Mouse (Mus musculus) forebrain, embryonic 12.5 days (tissue): ENCODE data around the gene Hist1h2ah. TPM values are rescaled to one million over a fixed set of nuclear protein-coding genes. Genes with fewer than 3 reads are reported as not detected.
A peak's percentile ranks its signal among the peaks of the same experiment; 100 is the strongest.
"Not testable (repeated sequence)": the region's sequence is repeated elsewhere in the genome, so short reads cannot be mapped to it uniquely, and the experiment has no call there.

Experiments
- ATAC-seq: fragments of 200-750 bp; cut with Nextera tagmentation; 2 replicates; pipeline ENCODE4 v1.8.0; 2017; ENCODE audit warnings: moderate TSS enrichment; ENCODE audit not compliant: low FRiP score
- H3K27ac ChIP-seq: fragments of 300-500 bp; sonication (generic); 2 replicates; pipeline ENCODE4 v1.5.1; 2016; ENCODE audit warnings: mild to moderate bottlenecking
- H3K27me3 ChIP-seq: fragments of 300-500 bp; sonication (generic); 2 replicates; pipeline ENCODE4 v1.6.1; 2016; ENCODE audit warnings: mild to moderate bottlenecking
- H3K36me3 ChIP-seq: fragments of 300-500 bp; sonication (generic); replicated peaks from 2 replicates; pipeline ENCODE4 v1.6.1; 2016; ENCODE audit warnings: mild to moderate bottlenecking
- H3K4me1 ChIP-seq: fragments of 300-500 bp; sonication (generic); 2 replicates; pipeline ENCODE4 v1.6.1; 2016
- H3K4me2 ChIP-seq: fragments of 300-500 bp; sonication (generic); 2 replicates; pipeline ENCODE4 v1.6.1; 2016; ENCODE audit warnings: mild to moderate bottlenecking, moderate library complexity
- H3K4me3 ChIP-seq: fragments of 300-500 bp; sonication (generic); replicated peaks from 2 replicates; pipeline ENCODE4 v1.5.1; 2016; ENCODE audit warnings: mild to moderate bottlenecking
- H3K9ac ChIP-seq: fragments of 300-500 bp; sonication (generic); 2 replicates; pipeline ENCODE4 v1.6.1; 2016; ENCODE audit warnings: mild to moderate bottlenecking
- H3K9me3 ChIP-seq: fragments of 300-500 bp; sonication (generic); 2 replicates; pipeline ENCODE4 v1.6.1; 2016
- WGBS: fragments of 180-500 bp; shearing (Covaris S2); methylation state at CpG from one replicate; pipeline ENCODE4 v1.1.7; 2016; 5-methylcytosine and 5-hydroxymethylcytosine counted together
- polyA plus RNA-seq: library from polyadenylated mRNA; unstranded; fragments of >200 nt; fragmentation: Nextera tagmentation; extraction: Ambion mirVana; gene quantifications from 2 replicates; pipeline ENCODE4 v1.2.1, GENCODE M21; 2016

Gene Hist1h2ah
- 7.0 and 22.0 TPM in 2 replicates for polyA plus RNA-seq

GRCm38 (mm10) chr13:22035267-22036148 is at the start of gene Hist1h2ah, which contains the start of gene Hist1h2bk:
Hist1h2ah (minus strand) TSS chr13:22035568.
Hist1h2bk (plus strand) TSS chr13:22035870.
- H3K9ac ChIP-seq = peak within 1 kb of the TSS; percentile 68
- WGBS = under 1% methylated on average over 27 of the region's 69 CpGs
- not testable (repeated sequence) for H3K9me3 ChIP-seq, H3K36me3 ChIP-seq, H3K27me3 ChIP-seq
- H3K4me2 ChIP-seq = peak within 1 kb of the TSS; percentile 67
- H3K4me1 ChIP-seq = peaks cover 29% of the 10 kb centered on the region
- peak within 1 kb of the TSS; percentile 43 for H3K4me3 ChIP-seq
- H3K27ac ChIP-seq = peak within 1 kb of the TSS; percentile 96
- ATAC-seq = peak; percentile 98

DNA sequence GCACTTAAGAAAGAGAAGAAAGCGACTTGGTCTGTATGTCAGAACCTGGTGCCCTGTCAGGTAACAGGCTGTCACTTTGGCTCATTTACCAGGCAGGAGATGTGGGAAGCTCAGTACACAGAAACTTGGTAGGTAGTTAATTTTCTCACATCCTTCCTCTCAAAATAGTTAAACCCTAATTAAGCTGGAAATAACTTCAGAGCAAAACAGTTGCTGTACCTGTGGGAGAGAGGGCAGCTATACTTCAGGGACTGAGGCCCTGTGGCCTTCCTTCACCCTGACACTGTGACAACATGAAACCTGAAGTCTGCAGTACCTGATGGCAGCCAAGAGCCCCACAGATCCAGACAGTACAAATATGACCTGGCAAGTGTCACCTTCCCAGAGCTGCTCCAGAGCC is 48.8 kb upstream of the Hist1h2ah start, which contains the start of gene Vmn1r188:
Vmn1r188 (plus strand) TSS at position 301 of the 400 bp plus-strand sequence.
- H3K4me1 ChIP-seq, H3K9me3 ChIP-seq, ATAC-seq, H3K4me3 ChIP-seq, H3K9ac ChIP-seq, H3K4me2 ChIP-seq, H3K36me3 ChIP-seq, H3K27me3 ChIP-seq, H3K27ac ChIP-seq: not testable (repeated sequence)
- 83% methylated on average over 1 of the region's 1 CpGs for WGBS

- H3K27me3 ChIP-seq = no peaks in the 10 kb centered on the region
- no peaks in the 10 kb centered on the region for H3K36me3 ChIP-seq
- H3K4me1 ChIP-seq = no peaks in the 10 kb centered on the region
- no peak overlapping the region for H3K4me3 ChIP-seq
- H3K4me2 ChIP-seq = no peak overlapping the region
- H3K9me3 ChIP-seq = no peaks in the 10 kb centered on the region
- ATAC-seq = no peak
- no peak overlapping the region for H3K27ac ChIP-seq
- no peak overlapping the region for H3K9ac ChIP-seq
- 71% methylated on average over 1 of the region's 1 CpGs for WGBS
Measured at GRCm38 (mm10) chr13:22063468-22063867, 28.1 kb upstream of the Hist1h2ah start.

DNA sequence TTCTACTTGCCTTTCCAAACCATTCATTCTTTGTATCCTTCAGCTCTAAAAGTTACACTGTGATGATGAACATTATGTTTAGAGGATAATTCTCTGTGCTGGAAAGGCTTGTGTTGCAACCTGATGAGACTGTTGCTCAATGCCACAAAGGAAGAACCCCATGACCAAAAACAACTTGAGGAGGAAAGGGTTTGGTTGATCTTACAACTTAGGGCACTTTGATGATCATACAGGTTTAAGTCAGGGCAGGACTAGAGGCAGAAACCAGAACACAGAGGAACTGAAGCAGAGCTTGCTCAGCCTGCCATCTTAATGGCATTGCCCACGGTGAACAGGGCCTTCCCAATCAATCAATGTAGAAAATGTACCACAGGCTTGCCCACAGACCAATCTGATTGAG is 26.1 kb upstream of the Hist1h2ah start:
- H3K9me3 ChIP-seq = no peaks in the 10 kb centered on the region
- no peak overlapping the region for H3K4me2 ChIP-seq
- ATAC-seq = no peak
- H3K4me3 ChIP-seq = no peak overlapping the region
- H3K4me1 ChIP-seq = no peaks in the 10 kb centered on the region
- H3K9ac ChIP-seq = no peak overlapping the region
- no peak overlapping the region for H3K27ac ChIP-seq
- 93% methylated on average over 1 of the region's 1 CpGs for WGBS
- H3K27me3 ChIP-seq = no peaks in the 10 kb centered on the region
- no peaks in the 10 kb centered on the region for H3K36me3 ChIP-seq

GRCm38 (mm10) chr13:22053754-22054153 is 18.4 kb upstream of the Hist1h2ah start:
- no peak overlapping the region for H3K9ac ChIP-seq
- no peak overlapping the region for H3K4me3 ChIP-seq
- no peaks in the 10 kb centered on the region for H3K27me3 ChIP-seq
- ATAC-seq = no peak
- no peak overlapping the region for H3K4me2 ChIP-seq
- WGBS = 95% methylated on average over 1 of the region's 1 CpGs
- peaks cover 3% of the 10 kb centered on the region; the same call in 1 of the 2 replicates for H3K4me1 ChIP-seq
- H3K9me3 ChIP-seq = no peaks in the 10 kb centered on the region
- no peak overlapping the region for H3K27ac ChIP-seq
- H3K36me3 ChIP-seq = no peaks in the 10 kb centered on the region

DNA sequence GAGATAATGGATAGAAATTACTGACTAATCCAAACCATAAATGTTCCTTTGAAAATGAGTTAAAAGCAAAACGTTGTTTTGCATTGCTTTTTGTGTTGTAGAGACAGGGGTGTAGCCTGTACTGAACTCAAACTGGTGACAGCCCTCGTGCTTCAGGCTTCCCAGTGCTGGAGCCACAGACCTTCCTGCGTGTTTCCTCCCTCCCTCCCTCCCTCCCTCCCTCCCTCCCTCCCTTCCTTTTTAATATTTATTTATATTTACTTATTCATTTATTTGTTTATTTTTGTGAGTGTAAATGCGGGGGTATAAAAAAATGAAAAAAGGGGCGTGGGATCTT is 16.1 kb upstream of the Hist1h2ah start:
- H3K4me2 ChIP-seq = peak overlapping the region; percentile 58
- H3K27me3 ChIP-seq = no peaks in the 10 kb centered on the region
- no peaks in the 10 kb centered on the region for H3K9me3 ChIP-seq
- H3K4me3 ChIP-seq = peak overlapping the region; percentile 48
- H3K4me1 ChIP-seq = peaks cover 3% of the 10 kb centered on the region; the same call in 1 of the 2 replicates
- peak overlapping the region; percentile 83; the same call in 1 of the 2 replicates for H3K27ac ChIP-seq
- 13% methylated on average over 5 of the region's 5 CpGs for WGBS
- peak overlapping the region; percentile 63; the same call in 1 of the 2 replicates for H3K9ac ChIP-seq
- no peak for ATAC-seq
- no peaks in the 10 kb centered on the region for H3K36me3 ChIP-seq

GRCm38 (mm10) chr13:22050591-22051522 is 15.5 kb upstream of the Hist1h2ah start:
- WGBS = under 1% methylated on average over 52 of the region's 52 CpGs
- peaks cover 3% of the 10 kb centered on the region; the same call in 1 of the 2 replicates for H3K4me1 ChIP-seq
- peak overlapping the region; percentile 63 for H3K9ac ChIP-seq
- ATAC-seq = peak; percentile 95
- peak overlapping the region; percentile 58 for H3K4me2 ChIP-seq
- H3K9me3 ChIP-seq = no peaks in the 10 kb centered on the region
- H3K4me3 ChIP-seq = peak overlapping the region; percentile 48
- no peaks in the 10 kb centered on the region for H3K27me3 ChIP-seq
- H3K27ac ChIP-seq = peak overlapping the region; percentile 83
- H3K36me3 ChIP-seq = no peaks in the 10 kb centered on the region

DNA sequence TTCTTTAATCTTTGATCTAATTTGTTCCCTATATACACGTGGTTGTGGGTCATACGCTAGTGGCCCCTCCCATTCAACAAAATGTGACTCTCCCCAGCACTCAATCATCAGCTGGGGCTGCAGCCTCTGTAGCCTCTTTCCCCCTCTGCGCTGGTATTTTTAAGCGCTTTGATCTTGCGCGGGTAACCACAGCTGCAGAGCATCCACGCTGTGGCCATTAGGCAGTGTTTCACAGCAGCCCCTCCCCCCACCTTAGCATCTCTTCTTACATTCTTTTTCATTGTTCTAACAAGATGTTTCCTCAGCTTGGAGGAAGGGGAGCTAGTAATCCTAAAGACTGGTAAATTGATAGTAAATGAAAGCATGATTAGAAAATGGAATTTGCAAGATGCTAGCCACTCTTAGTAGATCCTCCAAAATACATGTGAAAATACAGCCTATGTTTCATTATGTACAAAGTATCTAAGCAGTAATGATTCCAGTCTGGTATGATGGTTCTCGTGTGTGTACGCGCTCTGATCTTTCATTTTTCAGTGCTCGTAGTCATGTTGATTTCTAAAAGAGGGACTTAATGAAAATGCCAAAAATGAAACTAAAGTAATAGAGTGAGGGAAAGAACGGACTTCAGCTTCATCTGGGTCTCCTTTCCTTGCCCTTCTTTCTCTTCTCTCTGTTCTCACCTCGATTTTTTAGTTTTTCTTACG is 14.5 kb upstream of the Hist1h2ah start:
- 1% methylated on average over 14 of the region's 14 CpGs for WGBS
- H3K4me1 ChIP-seq = peaks cover 3% of the 10 kb centered on the region; the same call in 1 of the 2 replicates
- H3K27ac ChIP-seq = peak overlapping the region; percentile 83

GRCm38 (mm10) chr13:22049041-22049440 is 13.7 kb upstream of the Hist1h2ah start:
- Histone ChIP-seq H3K9me3 (no peaks in the 10 kb centered on the region), H3K27ac (no peak overlapping the region), H3K4me2 (no peak overlapping the region), H3K4me3 (no peak overlapping the region), H3K36me3 (no peaks in the 10 kb centered on the region), H3K4me1 (peaks cover 4% of the 10 kb centered on the region), H3K9ac (no peak overlapping the region), H3K27me3 (no peaks in the 10 kb centered on the region)
- WGBS = 90% methylated on average over 2 of the region's 2 CpGs
- ATAC-seq = no peak

More for the DNA sequence above, 14.5 kb upstream of the Hist1h2ah start:
- Histone ChIP-seq H3K9ac (peak overlapping the region; percentile 38), H3K9me3 (no peaks in the 10 kb centered on the region), H3K4me2 (peak overlapping the region; percentile 58), H3K27me3 (no peaks in the 10 kb centered on the region), H3K4me3 (peak overlapping the region; percentile 48), H3K36me3 (no peaks in the 10 kb centered on the region)
- peak; percentile 55 for ATAC-seq

- no peak overlapping the region for H3K4me2 ChIP-seq
- H3K9me3 ChIP-seq = no peaks in the 10 kb centered on the region
- WGBS = 73% methylated on average over 2 of the region's 2 CpGs
- H3K4me1 ChIP-seq = peaks cover 16% of the 10 kb centered on the region
- H3K4me3 ChIP-seq = no peak overlapping the region
- H3K27ac ChIP-seq = no peak overlapping the region
- H3K36me3 ChIP-seq = no peaks in the 10 kb centered on the region
- no peak for ATAC-seq
- no peak overlapping the region for H3K9ac ChIP-seq
- no peaks in the 10 kb centered on the region for H3K27me3 ChIP-seq
Measured at GRCm38 (mm10) chr13:22045311-22045710, 9.9 kb upstream of the Hist1h2ah start.

- ATAC-seq = no peak
- H3K9me3 ChIP-seq = no peaks in the 10 kb centered on the region
- H3K4me3 ChIP-seq = no peak overlapping the region
- peak overlapping the region; percentile 60 for H3K4me2 ChIP-seq
- H3K9ac ChIP-seq = no peak overlapping the region
- H3K27me3 ChIP-seq = no peaks in the 10 kb centered on the region
- no peaks in the 10 kb centered on the region for H3K36me3 ChIP-seq
- H3K27ac ChIP-seq = peak overlapping the region; percentile 90
- WGBS = 86% methylated on average over 6 of the region's 6 CpGs
- H3K4me1 ChIP-seq = peaks cover 19% of the 10 kb centered on the region
Measured at GRCm38 (mm10) chr13:22044432-22045155, 9.2 kb upstream of the Hist1h2ah start.
